Mouse (Mus musculus) embryonic facial prominence, embryonic 11.5 days (tissue): ENCODE results near the gene Hnrnpl. TPM values are rescaled to one million over a fixed set of nuclear protein-coding genes. Genes with fewer than 3 reads are reported as not detected.

Experiments
- ATAC-seq: fragments of 200-750 bp; cut with Nextera tagmentation; replicated peaks from 2 replicates; pipeline ENCODE4 v1.8.0; 2017; ENCODE audit warnings: low read depth; ENCODE audit not compliant: insufficient number of reproducible peaks, low FRiP score, low TSS enrichment
- DNase-seq: peaks from one replicate; pipeline ENCODE4 v3.0.0-alpha.2; 2015; ENCODE audit warnings: low spot score
- H3K27ac ChIP-seq: fragments of 300-500 bp; sonication (generic); replicated peaks from 2 replicates; pipeline ENCODE4 v1.5.1; 2014; ENCODE audit warnings: mild to moderate bottlenecking, low read depth, low read length, control low read depth
- H3K27me3 ChIP-seq: fragments of 300-500 bp; sonication (generic); 2 replicates; pipeline ENCODE4 v1.6.1; 2014; ENCODE audit warnings: mild to moderate bottlenecking, low read length, moderate library complexity, mixed read lengths; ENCODE audit not compliant: control insufficient read depth, insufficient read depth
- H3K36me3 ChIP-seq: fragments of 300-500 bp; sonication (generic); replicated peaks from 2 replicates; pipeline ENCODE4 v1.6.1; 2014; ENCODE audit warnings: low read depth, mild to moderate bottlenecking, low read length, moderate library complexity, mixed read lengths; ENCODE audit not compliant: control insufficient read depth, insufficient read depth
- H3K4me1 ChIP-seq: fragments of 300-500 bp; sonication (generic); 2 replicates; pipeline ENCODE4 v1.6.1; 2014; ENCODE audit warnings: low read length, mixed read lengths; ENCODE audit not compliant: control insufficient read depth, insufficient read depth
- H3K4me2 ChIP-seq: fragments of 300-500 bp; sonication (generic); 2 replicates; pipeline ENCODE4 v1.6.1; 2014; ENCODE audit warnings: low read depth, mild to moderate bottlenecking, control low read depth, low read length, moderate library complexity
- H3K4me3 ChIP-seq: fragments of 300-500 bp; sonication (generic); 2 replicates; pipeline ENCODE4 v1.5.1; 2014; ENCODE audit warnings: low read depth, low read length, control low read depth
- H3K9ac ChIP-seq: fragments of 300-500 bp; sonication (generic); replicated peaks from 2 replicates; pipeline ENCODE4 v1.6.1; 2014; ENCODE audit warnings: mild to moderate bottlenecking, control low read depth, low read length
- H3K9me3 ChIP-seq: fragments of 300-500 bp; sonication (generic); replicated peaks from 2 replicates; pipeline ENCODE4 v1.6.1; 2016; ENCODE audit warnings: mild to moderate bottlenecking, low read length, inconsistent platforms, mixed read lengths; ENCODE audit not compliant: control insufficient read depth
- WGBS: fragments of 180-500 bp; shearing (Covaris S2); extraction: QIAGEN DNeasy Blood & Tissue Kit; methylation state at CpG from one replicate; pipeline ENCODE4 v1.1.7; 2014; 5-methylcytosine and 5-hydroxymethylcytosine counted together
- polyA plus RNA-seq: library from polyadenylated mRNA; unstranded; fragments of >200 nt; fragmentation: Nextera tagmentation; extraction: Ambion mirVana; gene quantifications from 2 replicates; pipeline ENCODE4 v1.2.1, GENCODE M21; 2014

Hnrnpl gene
- polyA plus RNA-seq, 1 experiment from 2014 or later = 350 TPM

GRCm38 (mm10) chr7:28769414-28769958 lies 38.9 kb upstream of the Hnrnpl start:
- Histone ChIP-seq H3K9ac (no peak overlapping the region), H3K4me2 (no peak overlapping the region), H3K27me3 (no peaks in the 10 kb centered on the region), H3K4me3 (no peak overlapping the region), H3K36me3 (no peaks in the 10 kb centered on the region), H3K4me1 (no peaks in the 10 kb centered on the region), H3K9me3 (no peaks in the 10 kb centered on the region), H3K27ac (no peak overlapping the region)
- no peak for ATAC-seq
- no peak for DNase-seq
- whole genome bisulfite sequencing = 91% methylated on average over 9 of the region's 9 CpGs

GRCm38 (mm10) chr7:28770309-28770708 lies 38.0 kb upstream of the Hnrnpl start:
- H3K4me1 ChIP-seq = no peaks in the 10 kb centered on the region
- 92% methylated on average over 3 of the region's 3 CpGs for WGBS

DNA sequence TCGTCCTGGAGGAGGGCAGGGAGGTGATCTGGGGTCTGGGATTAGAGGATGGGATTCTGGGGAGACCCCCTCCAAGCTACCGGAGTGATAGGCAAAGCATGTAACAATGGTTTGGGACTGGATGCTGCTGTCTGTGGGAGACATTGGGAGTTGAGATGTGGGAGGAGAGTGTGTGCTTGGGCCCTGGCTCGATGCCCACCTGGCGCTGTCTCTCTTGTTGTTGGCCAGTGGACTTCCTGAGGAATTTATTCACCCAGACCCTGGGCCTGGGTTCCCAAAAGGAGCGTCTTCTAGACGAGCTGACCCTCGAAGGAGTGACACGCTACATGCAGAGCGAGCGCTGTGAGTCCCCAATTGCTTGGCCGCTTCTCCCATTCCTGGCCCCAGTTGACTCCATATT lies 36.5 kb upstream of the Hnrnpl start:
- DNase-seq (no peak), ATAC-seq (no peak)
- H3K36me3 ChIP-seq = no peaks in the 10 kb centered on the region
- H3K4me1 ChIP-seq = no peaks in the 10 kb centered on the region
- H3K4me2 ChIP-seq = no peak overlapping the region
- no peaks in the 10 kb centered on the region for H3K27me3 ChIP-seq
- no peak overlapping the region for H3K9ac ChIP-seq
- no peak overlapping the region for H3K27ac ChIP-seq
- 91% methylated on average over 11 of the region's 11 CpGs for WGBS
- no peaks in the 10 kb centered on the region for H3K9me3 ChIP-seq
- no peak overlapping the region for H3K4me3 ChIP-seq

More at GRCm38 (mm10) chr7:28770309-28770708, 38.0 kb upstream of the Hnrnpl start:
- Histone ChIP-seq H3K9ac (no peak overlapping the region), H3K4me2 (no peak overlapping the region), H3K36me3 (no peaks in the 10 kb centered on the region), H3K4me3 (no peak overlapping the region), H3K27ac (no peak overlapping the region), H3K27me3 (no peaks in the 10 kb centered on the region), H3K9me3 (no peaks in the 10 kb centered on the region)
- DNase-seq (no peak), ATAC-seq (no peak)

DNA sequence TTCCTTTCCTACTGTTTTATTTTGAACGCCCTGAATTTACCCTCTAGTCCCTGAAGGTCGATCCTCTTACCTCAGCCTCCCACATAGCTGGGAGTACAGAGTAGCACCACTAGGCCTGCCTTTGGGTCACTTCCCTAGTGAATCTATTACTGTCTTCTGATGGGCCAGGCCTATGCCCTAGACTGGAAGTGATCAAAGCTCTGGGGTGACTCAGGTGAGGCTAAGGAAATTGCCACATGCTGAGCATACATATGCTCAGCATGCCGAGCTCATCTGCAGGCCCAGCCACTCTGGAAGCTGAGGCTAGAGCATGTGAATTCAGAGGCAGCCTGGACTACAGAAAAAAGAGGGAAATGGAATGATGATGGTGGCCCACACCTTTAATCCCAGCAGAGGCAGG lies 35.2 kb upstream of the Hnrnpl start:
- DNase-seq = no peak
- WGBS = 70% methylated on average over 3 of the region's 3 CpGs
- H3K9me3 ChIP-seq = no peaks in the 10 kb centered on the region
- H3K36me3 ChIP-seq = peaks cover 2% of the 10 kb centered on the region; the same call in 1 of the 2 replicates
- H3K4me2 ChIP-seq = no peak overlapping the region
- no peak overlapping the region for H3K4me3 ChIP-seq
- H3K4me1 ChIP-seq = no peaks in the 10 kb centered on the region
- no peaks in the 10 kb centered on the region for H3K27me3 ChIP-seq
- no peak overlapping the region for H3K9ac ChIP-seq
- no peak overlapping the region for H3K27ac ChIP-seq
- no peak for ATAC-seq

GRCm38 (mm10) chr7:28774164-28774563 lies 34.2 kb upstream of the Hnrnpl start:
- DNase-seq (no peak), ATAC-seq (peak; percentile 15; the same call in 1 of the 2 replicates)
- no peak overlapping the region for H3K4me3 ChIP-seq

GRCm38 (mm10) chr7:28775129-28775528 lies 33.2 kb upstream of the Hnrnpl start:
- no peaks in the 10 kb centered on the region for H3K4me1 ChIP-seq
- no peak for ATAC-seq
- H3K4me2 ChIP-seq = no peak overlapping the region
- 93% methylated on average over 7 of the region's 7 CpGs for WGBS
- no peak overlapping the region for H3K9ac ChIP-seq
- DNase-seq = no peak
- H3K27me3 ChIP-seq = no peaks in the 10 kb centered on the region
- H3K36me3 ChIP-seq = peaks cover 2% of the 10 kb centered on the region; the same call in 1 of the 2 replicates
- H3K27ac ChIP-seq = no peak overlapping the region
- no peaks in the 10 kb centered on the region for H3K9me3 ChIP-seq
- H3K4me3 ChIP-seq = no peak overlapping the region

More at GRCm38 (mm10) chr7:28774164-28774563, 34.2 kb upstream of the Hnrnpl start:
- Histone ChIP-seq H3K9ac (0 out of 2 replicates have a peak overlapping the region, but pooled peaks have one; percentile 22), H3K4me1 (no peaks in the 10 kb centered on the region), H3K9me3 (no peaks in the 10 kb centered on the region), H3K27me3 (no peaks in the 10 kb centered on the region), H3K4me2 (no peak overlapping the region), H3K27ac (0 out of 2 replicates have a peak overlapping the region, but pooled peaks have one; percentile 4), H3K36me3 (peaks cover 2% of the 10 kb centered on the region; the same call in 1 of the 2 replicates)
- WGBS = 49% methylated on average over 12 of the region's 12 CpGs

- peaks cover 2% of the 10 kb centered on the region; the same call in 1 of the 2 replicates for H3K36me3 ChIP-seq
- H3K9me3 ChIP-seq = no peaks in the 10 kb centered on the region
- H3K9ac ChIP-seq = no peak overlapping the region
- H3K4me2 ChIP-seq = no peak overlapping the region
- no peak overlapping the region for H3K27ac ChIP-seq
- WGBS = 82% methylated on average over 9 of the region's 9 CpGs
- H3K4me3 ChIP-seq = no peak overlapping the region
- no peaks in the 10 kb centered on the region for H3K4me1 ChIP-seq
- ATAC-seq (no peak), DNase-seq (no peak)
- H3K27me3 ChIP-seq = no peaks in the 10 kb centered on the region
Measured at GRCm38 (mm10) chr7:28778825-28779224, 29.5 kb upstream of the Hnrnpl start.

DNA sequence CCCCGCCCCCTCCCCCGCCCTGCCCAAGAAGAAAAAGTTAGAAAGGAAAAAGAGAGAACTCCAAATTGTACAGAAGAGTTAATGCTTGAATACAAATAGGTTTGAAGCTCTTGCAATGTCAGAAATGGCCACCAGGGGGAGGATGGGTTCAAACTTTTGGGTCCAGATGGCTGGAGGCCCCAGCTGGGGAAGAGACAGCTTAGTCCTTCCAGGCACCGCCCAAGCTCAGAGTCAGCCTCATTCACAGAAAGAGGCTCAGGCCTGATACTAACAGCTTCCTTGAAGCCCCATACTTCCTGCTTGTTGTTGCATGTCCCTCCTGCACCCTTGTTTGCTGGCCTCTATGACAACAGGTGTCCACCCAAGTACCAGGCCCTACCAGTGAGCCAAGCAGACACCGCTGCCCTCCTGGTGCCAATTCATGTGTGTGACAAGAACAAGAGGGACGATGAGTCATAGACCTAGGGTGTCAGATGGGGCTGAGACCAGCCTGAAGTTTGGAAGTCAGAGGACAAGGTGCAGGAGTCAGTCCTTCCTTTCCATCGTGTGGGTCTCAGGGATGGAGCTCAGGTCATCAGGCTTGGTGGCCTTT lies 28.2 kb upstream of the Hnrnpl start:
- Histone ChIP-seq H3K36me3 (peaks cover 2% of the 10 kb centered on the region; the same call in 1 of the 2 replicates), H3K4me3 (no peak overlapping the region), H3K27ac (no peak overlapping the region), H3K4me2 (no peak overlapping the region), H3K4me1 (no peaks in the 10 kb centered on the region), H3K9me3 (no peaks in the 10 kb centered on the region), H3K27me3 (no peaks in the 10 kb centered on the region), H3K9ac (0 out of 2 replicates have a peak overlapping the region, but pooled peaks have one; percentile 13)
- 51% methylated on average over 6 of the region's 6 CpGs for WGBS
- peak; percentile 95 for DNase-seq
- ATAC-seq = no peak; the same call in 1 of the 2 replicates
